Mouse (Mus musculus): ENCODE data around the gene Rtkn. TPM values are rescaled to one million over a fixed set of nuclear protein-coding genes. Genes with fewer than 3 reads are reported as not detected.

Gene Rtkn
- total and polyA plus RNA-seq, 3 experiments: 0.47 to 1.3 (median 0.68) TPM

DNA sequence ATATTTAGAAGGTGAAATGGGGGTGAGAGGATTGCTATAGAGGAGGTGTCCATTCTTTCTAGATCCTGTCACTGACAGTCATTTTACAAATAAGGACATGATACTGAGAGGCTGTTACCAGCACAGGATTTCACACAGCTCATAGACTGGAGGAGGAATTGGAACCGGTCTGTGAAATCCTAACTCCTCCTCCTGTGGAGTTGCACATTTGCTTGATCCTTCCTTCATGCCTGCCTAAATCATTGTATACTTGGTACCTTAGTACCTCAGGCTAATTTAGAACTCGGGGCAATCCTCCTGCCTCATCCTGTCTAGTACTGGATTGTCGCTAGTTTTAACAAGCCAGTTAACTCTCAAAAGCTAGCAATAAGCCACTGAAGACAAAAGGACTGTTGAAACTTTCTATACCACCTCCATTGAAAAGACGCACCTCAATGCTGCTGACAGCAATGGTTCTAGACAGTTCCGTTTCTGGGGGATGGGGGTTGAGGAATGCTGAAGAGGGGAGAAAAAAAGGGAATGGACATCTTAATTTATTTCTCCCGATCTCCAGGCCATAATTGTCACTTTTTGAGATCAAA is 29.9 kb downstream of the Rtkn start:
- TF ChIP-seq CTCF (conservative IDR thresholded peaks at IDR 0.05 in 1 of 2, IDR thresholded peaks at IDR 0.05 in 1 of 2; ENCODE audit: low read depth in 2 of 2, low read length in 2 of 2) (peak in 1 of 2 experiments; percentile 48; a peak in 2 of 4 replicates), TBP (conservative IDR thresholded peaks at IDR 0.05; ENCODE audit: low read depth, low read length) (0 out of 2 replicates have a peak, but pooled peaks have one; percentile 36), E2F4 (IDR thresholded peaks at IDR 0.05; ENCODE audit: insufficient replicate concordance, low read depth, low read length) (no peak)
- Histone ChIP-seq H3K9ac (ENCODE audit: insufficient read depth, low read depth) (peak overlapping the region; percentile 83), H3K4me3 (replicated peaks in 1 of 3; ENCODE audit: low read depth in 2 of 3, low read length in 2 of 3, poor library complexity in 1 of 3) (peak overlapping the region; percentile 53 to 85 (median 72)), H3K4me2 (ENCODE audit: insufficient read depth, low read depth, poor library complexity, severe bottlenecking) (peak overlapping the region; percentile 72), H3K27me3 (replicated peaks) (peaks cover 5% of the 10 kb centered on the region), H3K4me1 (ENCODE audit: control insufficient read depth in 1 of 2, insufficient read depth in 2 of 2) (peaks cover 0 to 22% of the 10 kb centered on the region in 2 experiments; a peak in 2 of 4 replicates), H3K27ac (ENCODE audit: insufficient read depth, low read depth) (no peak overlapping the region), H3K79me2 (replicated peaks; ENCODE audit: control insufficient read depth, extremely low read depth, insufficient read depth, poor library complexity, severe bottlenecking) (no peaks in the 10 kb centered on the region; the same call in none of the 2 replicates), H3K36me3 (replicated peaks in 1 of 2; ENCODE audit: control insufficient read depth in 1 of 2, insufficient read depth in 1 of 2, low read length in 1 of 2) (peaks cover 0 to 7% of the 10 kb centered on the region in 2 experiments), H3K9me3 (replicated peaks; ENCODE audit: low read length) (no peaks in the 10 kb centered on the region)
- dilution Hi-C loops (cut with MboI; ENCODE audit: extremely low pct_ligation_motif_present, extremely low pct_unique_long_range_greater_than_20kb, low sequenced_read_pairs): no loop called here
- DNase-seq (ENCODE audit: extremely low read depth): no peak
- in situ Hi-C loops (cut with MboI; ENCODE audit: low pct_ligation_motif_present, low pct_unique_long_range_greater_than_20kb, low sequenced_read_pairs): loop anchor here (5.0 kb wide), 1 partner anchor 42 kb away; no protein-coding TSS in a partner anchor

DNA sequence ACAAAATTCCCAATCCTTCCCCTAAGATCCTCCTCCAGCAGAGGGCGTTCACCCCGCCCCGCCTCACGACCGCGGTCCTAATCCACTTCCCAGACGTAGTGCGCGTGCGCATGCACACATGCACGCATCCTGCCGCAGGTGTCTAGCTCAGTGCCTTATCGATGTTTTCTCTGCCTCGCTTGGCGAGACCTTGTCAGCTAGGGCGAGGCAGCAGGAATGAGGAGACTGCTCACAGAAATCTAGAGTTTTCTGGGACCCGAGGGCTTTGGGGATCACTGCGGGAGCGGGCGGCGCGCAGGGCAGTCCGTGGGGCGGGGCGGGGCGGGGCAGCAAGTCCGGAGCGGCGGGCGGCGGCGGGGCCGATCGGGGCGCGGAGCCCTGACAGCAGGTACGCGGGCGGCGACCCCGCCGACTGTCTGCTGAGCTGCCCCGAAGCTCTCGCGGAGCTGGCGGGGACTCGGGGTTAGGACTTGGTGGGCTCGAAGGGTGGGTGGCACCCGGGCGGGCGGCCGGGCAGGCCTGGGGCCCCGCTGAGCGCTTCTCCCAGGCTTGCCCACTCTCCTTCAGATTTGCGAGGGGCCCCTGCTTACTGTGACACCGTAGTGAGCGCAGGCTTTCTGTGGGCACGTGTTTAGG is 30.5 kb downstream of the Rtkn start, which contains the start of gene Dctn1:
Gene Dctn1 (plus strand): TSS at position 314 of the 636 bp plus-strand sequence.
- H3K4me1 ChIP-seq (ENCODE audit: control insufficient read depth in 1 of 2, insufficient read depth in 2 of 2): peaks cover under 1 to 22% of the 10 kb centered on the region in 2 experiments; a peak in 3 of 4 replicates
- in situ Hi-C loops (cut with MboI; ENCODE audit: low pct_ligation_motif_present, low pct_unique_long_range_greater_than_20kb, low sequenced_read_pairs) (loop anchor here (5.0 kb wide), 1 partner anchor 42 kb away; no protein-coding TSS in a partner anchor), dilution Hi-C loops (cut with MboI; ENCODE audit: extremely low pct_ligation_motif_present, extremely low pct_unique_long_range_greater_than_20kb, low sequenced_read_pairs) (no loop called here)
- H3K79me2 ChIP-seq (replicated peaks; ENCODE audit: control insufficient read depth, extremely low read depth, insufficient read depth, poor library complexity, severe bottlenecking): no peaks in the 10 kb centered on the region; the same call in none of the 2 replicates
- H3K4me3 ChIP-seq (replicated peaks in 1 of 3; ENCODE audit: low read depth in 2 of 3, low read length in 2 of 3, poor library complexity in 1 of 3): peak within 1 kb of the TSS; percentile 75 to 91 (median 85)
- DNase-seq (ENCODE audit: extremely low read depth): peak; percentile 92
- peaks cover 5% of the 10 kb centered on the region for H3K27me3 ChIP-seq (replicated peaks)
- H3K4me2 ChIP-seq (ENCODE audit: insufficient read depth, low read depth, poor library complexity, severe bottlenecking): peak within 1 kb of the TSS; percentile 93
- peak within 1 kb of the TSS; percentile 91 for H3K9ac ChIP-seq (ENCODE audit: insufficient read depth, low read depth)
- H3K9me3 ChIP-seq (replicated peaks; ENCODE audit: low read length): no peaks in the 10 kb centered on the region
- H3K27ac ChIP-seq (ENCODE audit: insufficient read depth, low read depth): no peak within 1 kb of the TSS
- H3K36me3 ChIP-seq (replicated peaks in 1 of 2; ENCODE audit: control insufficient read depth in 1 of 2, insufficient read depth in 1 of 2, low read length in 1 of 2): peaks cover 0 to 7% of the 10 kb centered on the region in 2 experiments
- TF ChIP-seq SMC3 (IDR thresholded peaks at IDR 0.05; ENCODE audit: low read depth, low read length) (peak; percentile 39), ETS1 (conservative IDR thresholded peaks at IDR 0.05; ENCODE audit: low read depth, low read length) (no peak), KAT2A (IDR thresholded peaks at IDR 0.05; ENCODE audit: insufficient replicate concordance, low read length) (no peak), EP300 (IDR thresholded peaks at IDR 0.05; ENCODE audit: low read length) (no peak), SIN3A (IDR thresholded peaks at IDR 0.05; ENCODE audit: low read length) (peak; percentile 74; the same call in 1 of the 2 replicates), POLR2A (IDR thresholded peaks at IDR 0.05; ENCODE audit: low read depth, low read length) (peak; percentile 65; the same call in 1 of the 2 replicates), CTCF (conservative IDR thresholded peaks at IDR 0.05 in 1 of 2, IDR thresholded peaks at IDR 0.05 in 1 of 2; ENCODE audit: low read depth in 2 of 2, low read length in 2 of 2) (peak in 1 of 2 experiments; percentile 78; a peak in 2 of 4 replicates), ZNF384 (IDR thresholded peaks at IDR 0.05; ENCODE audit: low read depth, low read length) (no peak), JUND (conservative IDR thresholded peaks at IDR 0.05; ENCODE audit: low read depth, low read length) (no peak), MAX (IDR thresholded peaks at IDR 0.05; ENCODE audit: low read length) (peak; percentile 100), TBP (conservative IDR thresholded peaks at IDR 0.05; ENCODE audit: low read depth, low read length) (0 out of 2 replicates have a peak, but pooled peaks have one; percentile 14), MXI1 (IDR thresholded peaks at IDR 0.05; ENCODE audit: low read depth, low read length) (peak; percentile 71), BHLHE40 (IDR thresholded peaks at IDR 0.05; ENCODE audit: low read depth, low read length) (peak; percentile 41; the same call in 1 of the 2 replicates), MAZ (IDR thresholded peaks at IDR 0.05; ENCODE audit: low read depth, low read length) (peak; percentile 58), USF2 (conservative IDR thresholded peaks at IDR 0.05; ENCODE audit: low read depth, low read length) (no peak), HCFC1 (IDR thresholded peaks at IDR 0.05; ENCODE audit: low read depth, low read length) (peak; percentile 79), NRF1 (IDR thresholded peaks at IDR 0.05; ENCODE audit: low read depth, low read length) (peak; percentile 95), ZKSCAN1 (IDR thresholded peaks at IDR 0.05; ENCODE audit: borderline replicate concordance, low read depth, low read length) (no peak), CHD2 (IDR thresholded peaks at IDR 0.05; ENCODE audit: low read length) (no peak), MYC (IDR thresholded peaks at IDR 0.05; ENCODE audit: low read depth, low read length) (no peak), CHD1 (IDR thresholded peaks at IDR 0.05; ENCODE audit: low read depth, low read length) (no peak), USF1 (IDR thresholded peaks at IDR 0.05; ENCODE audit: low read depth, low read length) (no peak), RAD21 (IDR thresholded peaks at IDR 0.05; ENCODE audit: low read depth, low read length) (no peak), NELFE (IDR thresholded peaks at IDR 0.05; ENCODE audit: low read depth, low read length) (peak; percentile 58; the same call in 1 of the 2 replicates), PAX5 (IDR thresholded peaks at IDR 0.05; ENCODE audit: low read length) (no peak), MEF2A (IDR thresholded peaks at IDR 0.05; ENCODE audit: borderline replicate concordance, low read depth, low read length) (no peak), ZMIZ1 (IDR thresholded peaks at IDR 0.05; ENCODE audit: low read depth, low read length) (no peak), MAFK (IDR thresholded peaks at IDR 0.05; ENCODE audit: insufficient replicate concordance, low read length) (no peak), E2F4 (IDR thresholded peaks at IDR 0.05; ENCODE audit: insufficient replicate concordance, low read depth, low read length) (no peak), TCF12 (IDR thresholded peaks at IDR 0.05; ENCODE audit: low read depth, low read length) (peak; percentile 44)

Measured in CH12.LX (cell line).